Mouse (Mus musculus) testis, adult 2 months (tissue): ENCODE measurements around the gene Myh13. TPM values are rescaled to one million over a fixed set of nuclear protein-coding genes. Genes with fewer than 3 reads are reported as not detected.

ENCODE experiments used
- H3K27ac ChIP-seq: fragments of 200-500 bp; 2 replicates; pipeline ENCODE4 v1.5.1; 2012; ENCODE audit warnings: low read depth, low read length; ENCODE audit not compliant: control insufficient read depth, insufficient read depth
- H3K27me3 ChIP-seq: fragments of 200-500 bp; 2 replicates; pipeline ENCODE4 v1.6.1; 2012; ENCODE audit warnings: mild to moderate bottlenecking, low read length, moderate library complexity; ENCODE audit not compliant: control insufficient read depth, insufficient read depth
- H3K36me3 ChIP-seq: fragments of 200-500 bp; 2 replicates; pipeline ENCODE4 v1.6.1; 2012; ENCODE audit warnings: mild to moderate bottlenecking, low read length; ENCODE audit not compliant: control insufficient read depth, insufficient read depth
- H3K4me1 ChIP-seq: fragments of 200-500 bp; 2 replicates; pipeline ENCODE4 v1.6.1; 2012; ENCODE audit warnings: low read length; ENCODE audit not compliant: control insufficient read depth, insufficient read depth
- H3K4me3 ChIP-seq: fragments of 200-500 bp; 2 replicates; pipeline ENCODE4 v1.5.1; 2012; ENCODE audit warnings: low read depth, mild to moderate bottlenecking, low read length, moderate library complexity, mixed read lengths; ENCODE audit not compliant: control insufficient read depth
- CTCF ChIP-seq: fragments of 200-500 bp; IDR thresholded peaks from 2 replicates; pipeline ENCODE4 v1.5.1; 2012; ENCODE audit warnings: low read depth, mild to moderate bottlenecking, inconsistent platforms, low read length, moderate library complexity; ENCODE audit not compliant: control insufficient read depth, insufficient read depth, insufficient replicate concordance
- POLR2A ChIP-seq: fragments of 200-500 bp; IDR thresholded peaks from 2 replicates; pipeline ENCODE4 v1.6.1; 2012; ENCODE audit warnings: low read depth, mild to moderate bottlenecking, inconsistent platforms, low read length, moderate library complexity; ENCODE audit not compliant: control insufficient read depth
- polyA plus RNA-seq: library from polyadenylated mRNA; depleted of rRNA; stranded (reverse); fragments of >200 nt; gene quantifications from 2 replicates; pipeline ENCODE4 v1.2.3, GENCODE M21; 2012; rRNA removed

Gene Myh13
- polyA plus RNA-seq, 1 experiment = 0.25 TPM

DNA sequence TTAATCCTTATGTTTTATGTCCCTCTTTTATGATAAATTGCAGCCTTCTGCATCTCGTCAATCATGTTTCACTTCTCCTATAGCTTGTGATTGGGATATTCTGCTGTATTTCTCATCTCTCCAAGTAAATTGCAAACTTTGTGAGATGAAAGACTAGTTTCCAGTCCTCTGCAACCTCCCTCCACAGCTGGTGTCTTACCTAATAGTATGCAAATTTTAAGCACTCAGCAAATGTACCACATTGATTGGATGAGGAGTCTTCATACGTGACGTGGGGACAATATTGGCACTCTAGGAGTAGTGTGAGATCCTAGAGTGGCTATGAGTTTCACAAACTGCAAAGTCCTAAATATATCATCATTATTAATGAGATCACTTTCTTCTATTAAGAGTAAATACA, 70.9 kb downstream of the Myh13 start:
- TF ChIP-seq POLR2A (no peak), CTCF (no peak)
- no peaks in the 10 kb centered on the region for H3K36me3 ChIP-seq
- H3K27ac ChIP-seq = no peak overlapping the region
- no peak overlapping the region for H3K4me3 ChIP-seq
- H3K4me1 ChIP-seq = no peaks in the 10 kb centered on the region
- no peaks in the 10 kb centered on the region for H3K27me3 ChIP-seq

DNA sequence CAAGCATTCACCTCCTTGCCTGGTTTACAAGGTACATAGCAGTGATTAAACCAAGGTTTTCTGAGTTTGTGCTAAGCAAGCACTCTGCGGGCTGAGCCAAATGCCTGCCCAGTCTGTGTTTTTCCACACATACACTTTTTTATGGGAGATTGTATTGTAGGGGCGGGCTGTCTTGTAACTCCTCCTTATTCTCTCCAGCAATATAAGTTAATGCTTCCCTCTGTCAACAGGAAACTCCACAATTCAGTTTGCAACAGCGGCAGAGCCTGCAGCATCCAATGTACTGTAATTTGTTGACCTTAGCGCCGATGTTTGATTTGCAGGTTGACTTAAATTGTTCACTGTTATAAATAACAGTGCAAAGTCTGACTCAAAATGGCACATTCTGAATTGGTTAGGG, 79.5 kb downstream of the Myh13 start:
- Histone ChIP-seq H3K27me3 (no peaks in the 10 kb centered on the region), H3K27ac (no peak overlapping the region), H3K4me1 (no peaks in the 10 kb centered on the region), H3K36me3 (no peaks in the 10 kb centered on the region), H3K4me3 (no peak overlapping the region)
- no peak for TF ChIP-seq CTCF
- TF ChIP-seq POLR2A = no peak

DNA sequence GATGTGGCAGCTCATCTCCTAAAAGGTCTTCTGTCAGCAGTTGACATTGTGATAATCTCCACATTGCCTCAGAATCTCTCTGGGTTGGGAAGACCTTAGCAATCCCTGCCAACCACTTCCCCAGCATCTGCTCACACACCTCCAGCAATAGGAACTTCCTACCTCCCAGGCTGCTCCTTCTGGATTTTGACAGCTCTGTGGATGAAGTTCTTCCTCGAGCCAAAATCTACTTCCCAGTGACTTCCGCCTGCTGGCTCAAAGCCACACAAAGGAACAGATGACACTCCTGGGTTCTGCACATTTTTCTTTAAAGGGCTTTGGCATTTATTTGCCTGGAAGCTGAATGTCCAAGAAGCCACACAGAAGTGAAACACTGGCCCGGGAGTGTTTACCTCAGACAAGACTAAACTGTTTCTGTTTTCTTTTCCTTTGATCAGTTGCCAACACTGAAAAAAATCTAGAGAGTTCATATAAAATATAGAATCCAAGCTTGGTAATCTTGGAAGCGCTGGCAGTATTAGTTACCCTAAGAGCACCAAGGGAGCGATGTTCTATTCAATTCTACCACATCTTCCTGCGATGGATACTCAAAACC, 93.0 kb downstream of the Myh13 start:
- no peak overlapping the region for H3K4me3 ChIP-seq
- TF ChIP-seq CTCF (no peak), POLR2A (no peak)
- H3K27ac ChIP-seq = no peak overlapping the region
- H3K4me1 ChIP-seq = no peaks in the 10 kb centered on the region
- H3K27me3 ChIP-seq = no peaks in the 10 kb centered on the region
- H3K36me3 ChIP-seq = no peaks in the 10 kb centered on the region

Other genes with a start within 250 kb of the Myh13 start
- gene Myh3, start 243.4 kb upstream of the Myh13 start, polyA plus RNA-seq = 0.09 and 0.12 TPM in 2 replicates
- gene Myh2, start 150.6 kb upstream of the Myh13 start, polyA plus RNA-seq = 0.01 TPM in 1 of 2 replicates, not detected in the other
- 0.20 and 0.30 TPM in 2 replicates for gene Myh1, start 121.6 kb upstream of the Myh13 start, polyA plus RNA-seq
- gene Myh4, start 83.6 kb upstream of the Myh13 start, polyA plus RNA-seq = 0.02 TPM in 2 replicates
- not detected in 2 replicates for gene Myh8, start 44.5 kb upstream of the Myh13 start, polyA plus RNA-seq
- gene Gas7, start 133.8 kb downstream of the Myh13 start, polyA plus RNA-seq = 11.6 and 14.4 TPM in 2 replicates